Mouse (Mus musculus) MEL (cell line): ENCODE results near the gene Mrap. TPM values are rescaled to one million over a fixed set of nuclear protein-coding genes. Genes with fewer than 3 reads are reported as not detected.

Experiments used
- DNase-seq: peaks from one replicate; pipeline ENCODE4 v3.0.0; 2011; ENCODE audit warnings: low read depth, low spot score
- H3K27ac ChIP-seq: 2 replicates; pipeline ENCODE4 v1.5.1; 2012; ENCODE audit warnings: low read depth, mild to moderate bottlenecking, control low read depth, low read length, moderate library complexity; ENCODE audit not compliant: control insufficient read depth
- H3K27me3 ChIP-seq, 2 experiments: fragments of 150-350 bp in 1 of 2; sonication (generic) in 1 of 2; 2 replicates each; pipeline ENCODE4 v1.6.1; 2012; ENCODE audit warnings: low read length in 2 of 2, mild to moderate bottlenecking in 2 of 2, improper control_type of control experiment in 1 of 2, moderate library complexity in 1 of 2; ENCODE audit not compliant: insufficient read depth in 2 of 2, control insufficient read depth in 1 of 2
- H3K36me3 ChIP-seq, 2 experiments: 2 replicates each; pipeline ENCODE4 v1.6.1; 2012 to 2014; ENCODE audit warnings: low read length in 2 of 2, improper control_type of control experiment in 1 of 2, inconsistent platforms in 1 of 2, mild to moderate bottlenecking in 1 of 2; ENCODE audit not compliant: insufficient read depth in 2 of 2, control insufficient read depth in 1 of 2
- H3K4me1 ChIP-seq, 2 experiments: fragments of 150-350 bp in 1 of 2; sonication (generic) in 1 of 2; 2 replicates each; pipeline ENCODE4 v1.6.1; 2012; ENCODE audit warnings: low read length in 2 of 2, improper control_type of control experiment in 1 of 2, mild to moderate bottlenecking in 1 of 2; ENCODE audit not compliant: insufficient read depth in 2 of 2, control insufficient read depth in 1 of 2
- H3K4me3 ChIP-seq, 2 experiments: fragments of 150-350 bp in 1 of 2; sonication (generic) in 1 of 2; 2 replicates each; pipeline ENCODE4 v1.5.1; 2012; ENCODE audit warnings: low read depth in 2 of 2, low read length in 2 of 2, mild to moderate bottlenecking in 2 of 2, moderate library complexity in 2 of 2, control low read depth in 1 of 2, improper control_type of control experiment in 1 of 2; ENCODE audit not compliant: control insufficient read depth in 1 of 2, insufficient read depth in 1 of 2
- H3K79me2 ChIP-seq: 2 replicates; pipeline ENCODE4 v1.6.1; 2012; ENCODE audit warnings: mild to moderate bottlenecking, low read length, moderate library complexity; ENCODE audit not compliant: control insufficient read depth, poor library complexity, insufficient read depth
- H3K9ac ChIP-seq: 2 replicates; pipeline ENCODE4 v1.6.1; 2012; ENCODE audit warnings: low read depth, mild to moderate bottlenecking, control low read depth, low read length, moderate library complexity; ENCODE audit not compliant: control insufficient read depth, poor library complexity, severe bottlenecking
- H3K9me3 ChIP-seq: fragments of 150-350 bp; sonication (generic); replicated peaks from 2 replicates; pipeline ENCODE4 v1.6.1; 2012; ENCODE audit warnings: mild to moderate bottlenecking, low read length, improper control_type of control experiment, moderate library complexity; ENCODE audit not compliant: insufficient read depth
- CTCF ChIP-seq, 3 experiments: IDR thresholded peaks in 2 of 3; conservative IDR thresholded peaks in 1 of 3; 2 replicates each; pipeline ENCODE4 v1.5.1; 2011 to 2012; ENCODE audit warnings: low read length in 3 of 3, low read depth in 2 of 3, mild to moderate bottlenecking in 2 of 3, improper control_type of control experiment in 1 of 3, inconsistent platforms in 1 of 3, mixed read lengths in 1 of 3, moderate library complexity in 1 of 3; ENCODE audit not compliant: control insufficient read depth in 1 of 3, insufficient read depth in 1 of 3, poor library complexity in 1 of 3, severe bottlenecking in 1 of 3
- E2F4 ChIP-seq: IDR thresholded peaks from 2 replicates; pipeline ENCODE4 v1.6.1; 2011; ENCODE audit warnings: low read depth, low read length, improper control_type of control experiment, borderline replicate concordance
- ELF1 ChIP-seq: IDR thresholded peaks from 2 replicates; pipeline ENCODE4 v1.6.1; 2014; ENCODE audit warnings: low read depth, mild to moderate bottlenecking, inconsistent platforms, low read length, improper control_type of control experiment, moderate library complexity
- EP300 ChIP-seq, 2 experiments: IDR thresholded peaks; 2 replicates each; pipeline ENCODE4 v1.6.1; 2011; ENCODE audit warnings: improper control_type of control experiment in 2 of 2, low read length in 2 of 2, low read depth in 1 of 2, mild to moderate bottlenecking in 1 of 2
- ETS1 ChIP-seq: IDR thresholded peaks from 2 replicates; pipeline ENCODE4 v1.6.1; 2012; ENCODE audit warnings: low read depth, mild to moderate bottlenecking, inconsistent platforms, low read length, improper control_type of control experiment, moderate library complexity
- GABPA ChIP-seq: IDR thresholded peaks from 2 replicates; pipeline ENCODE4 v1.6.1; 2012; ENCODE audit warnings: low read depth, mild to moderate bottlenecking, inconsistent platforms, low read length, improper control_type of control experiment, moderate library complexity
- GATA1 ChIP-seq: IDR thresholded peaks from 2 replicates; pipeline ENCODE4 v1.6.1; 2011; ENCODE audit warnings: low read depth, low read length, improper control_type of control experiment
- KAT2A ChIP-seq: conservative IDR thresholded peaks from 2 replicates; pipeline ENCODE4 v1.6.1; 2012; ENCODE audit warnings: low read depth, low read length, improper control_type of control experiment, inconsistent platforms
- MAX ChIP-seq: IDR thresholded peaks from 2 replicates; pipeline ENCODE4 v1.6.1; 2011; ENCODE audit warnings: low read length, improper control_type of control experiment
- MXI1 ChIP-seq: IDR thresholded peaks from 2 replicates; pipeline ENCODE4 v1.6.1; 2011; ENCODE audit warnings: mild to moderate bottlenecking, low read depth, low read length, improper control_type of control experiment
- NRF1 ChIP-seq: IDR thresholded peaks from 2 replicates; pipeline ENCODE4 v1.6.1; 2014; ENCODE audit warnings: low read depth, mild to moderate bottlenecking, inconsistent platforms, low read length, improper control_type of control experiment, moderate library complexity; ENCODE audit not compliant: poor library complexity, insufficient read depth, severe bottlenecking
- RCOR1 ChIP-seq: IDR thresholded peaks from 2 replicates; pipeline ENCODE4 v1.6.1; 2012; ENCODE audit warnings: low read depth, mild to moderate bottlenecking, inconsistent platforms, low read length, improper control_type of control experiment
- SIN3A ChIP-seq: IDR thresholded peaks from 2 replicates; pipeline ENCODE4 v1.6.1; 2012; ENCODE audit warnings: low read length, improper control_type of control experiment, inconsistent platforms
- TAL1 ChIP-seq: IDR thresholded peaks from 2 replicates; pipeline ENCODE4 v1.6.1; 2012; ENCODE audit warnings: mild to moderate bottlenecking, inconsistent platforms, low read length, moderate library complexity, mixed read lengths
- TCF12 ChIP-seq: IDR thresholded peaks from 2 replicates; pipeline ENCODE4 v1.6.1; 2014; ENCODE audit warnings: low read depth, mild to moderate bottlenecking, inconsistent platforms, low read length, improper control_type of control experiment, moderate library complexity
- UBTF ChIP-seq: IDR thresholded peaks from 2 replicates; pipeline ENCODE4 v1.6.1; 2012; ENCODE audit warnings: low read depth, mild to moderate bottlenecking, inconsistent platforms, low read length, improper control_type of control experiment, moderate library complexity, borderline replicate concordance; ENCODE audit not compliant: insufficient read depth
- USF2 ChIP-seq, 2 experiments: IDR thresholded peaks; 2 replicates each; pipeline ENCODE4 v1.6.1; 2011 to 2012; ENCODE audit warnings: improper control_type of control experiment in 2 of 2, low read length in 2 of 2, borderline replicate concordance in 1 of 2, inconsistent platforms in 1 of 2, low read depth in 1 of 2, mild to moderate bottlenecking in 1 of 2; ENCODE audit not compliant: insufficient read depth in 1 of 2
- ZKSCAN1 ChIP-seq: IDR thresholded peaks from 2 replicates; pipeline ENCODE4 v1.6.1; 2012; ENCODE audit warnings: low read depth, mild to moderate bottlenecking, inconsistent platforms, low read length, improper control_type of control experiment, moderate library complexity
- polyA plus RNA-seq, 2 experiments: library from polyadenylated mRNA; stranded (reverse) in 1 of 2; unstranded in 1 of 2; fragments of >175 nt in 1 of 2; fragments of >200 nt in 1 of 2; gene quantifications; 2 replicates each; pipeline versions ENCODE4 v1.2.1 to v1.2.4; 2012; ENCODE audit warnings: low replicate concordance in 2 of 2, low read depth in 1 of 2; ENCODE audit not compliant: insufficient read length in 2 of 2, insufficient read depth in 1 of 2, missing spikeins in 1 of 2
- total RNA-seq: library from RNA; depleted of rRNA; stranded (reverse); fragments of 300-350 nt; gene quantifications from 2 replicates; pipeline ENCODE4 v1.2.3, GENCODE M21; 2012

The Mrap gene
- total and polyA plus RNA-seq, 3 experiments: 0.92 to 2.2 TPM; not detected in 1

GRCm38 (mm10) chr16:90736672-90737270 lies 1.2 kb upstream of the Mrap start:
- Histone ChIP-seq H3K27ac (no peak overlapping the region), H3K36me3 (no peaks in the 10 kb centered on the region), H3K4me1 (no peaks in the 10 kb centered on the region), H3K4me3 (no peak overlapping the region), H3K79me2 (no peaks in the 10 kb centered on the region), H3K9ac (no peak overlapping the region), H3K9me3 (no peaks in the 10 kb centered on the region), H3K27me3 (no peaks in the 10 kb centered on the region)
- no peak for DNase-seq
- TF ChIP-seq MXI1: no peak
- no peak for TF ChIP-seq E2F4
- no peak for TF ChIP-seq ELF1
- no peak for TF ChIP-seq KAT2A
- TF ChIP-seq GABPA: no peak
- TF ChIP-seq RCOR1: no peak

- DNase-seq: peak; percentile 90
- peaks cover 7 to 29% of the 10 kb centered on the region in 2 experiments for H3K4me1 ChIP-seq
- H3K4me3 ChIP-seq: peak overlapping the region; percentile 41 to 51
- H3K79me2 ChIP-seq: no peaks in the 10 kb centered on the region; the same call in 1 of the 2 replicates
- TF ChIP-seq CTCF (IDR thresholded peaks at IDR 0.05 in 2 of 3, conservative IDR thresholded peaks at IDR 0.05 in 1 of 3; ENCODE audit: control insufficient read depth in 1 of 3, insufficient read depth in 1 of 3, low read depth in 2 of 3, low read length in 3 of 3, poor library complexity in 1 of 3, severe bottlenecking in 1 of 3): no peak
- no peak for TF ChIP-seq ZKSCAN1
- TF ChIP-seq TAL1: peak; percentile 29; the same call in 1 of the 2 replicates
- TF ChIP-seq USF2 (IDR thresholded peaks at IDR 0.05; ENCODE audit: borderline replicate concordance in 1 of 2, insufficient read depth in 1 of 2, low read depth in 1 of 2, low read length in 2 of 2): no peak
- peak; percentile 70 for TF ChIP-seq GATA1
- peak; percentile 54; the same call in 1 of the 2 replicates for TF ChIP-seq TCF12
- peak; percentile 45 to 51; a peak in 3 of 4 replicates for TF ChIP-seq EP300 (IDR thresholded peaks at IDR 0.05; ENCODE audit: low read depth in 1 of 2, low read length in 2 of 2)
- TF ChIP-seq ETS1: peak; percentile 58; the same call in 1 of the 2 replicates
- no peak for TF ChIP-seq ELF1
- peak; percentile 37 for TF ChIP-seq SIN3A
- TF ChIP-seq UBTF: no peak
- TF ChIP-seq MAX: no peak
- TF ChIP-seq NRF1: no peak
- 0 out of 2 replicates have a peak, but pooled peaks have one; percentile 47 for TF ChIP-seq MXI1
- TF ChIP-seq GABPA: no peak
- TF ChIP-seq RCOR1: peak; percentile 51; the same call in 1 of the 2 replicates
- H3K36me3 ChIP-seq: peaks cover 0 to 9% of the 10 kb centered on the region in 2 experiments; a peak in 3 of 4 replicates
- H3K27ac ChIP-seq: peak overlapping the region; percentile 73
- peak overlapping the region; percentile 54 for H3K9ac ChIP-seq
- H3K9me3 ChIP-seq: no peaks in the 10 kb centered on the region
- H3K27me3 ChIP-seq: no peaks in the 10 kb centered on the region
Measured at GRCm38 (mm10) chr16:90747143-90747542, 9.1 kb downstream of the Mrap start.
